Mouse (Mus musculus) heart, postnatal 0 days (tissue): ENCODE measurements around the gene Lss. TPM values are rescaled to one million over a fixed set of nuclear protein-coding genes. Genes with fewer than 3 reads are reported as not detected.

Source experiments
- ATAC-seq: fragments of 200-750 bp; cut with Nextera tagmentation; 2 replicates; pipeline ENCODE4 v1.8.0; 2017; ENCODE audit warnings: low read depth, moderate number of reproducible peaks, moderate library complexity; ENCODE audit not compliant: insufficient read depth
- DNase-seq: peaks from one replicate; pipeline ENCODE4 v3.0.0-alpha.2; 2016; ENCODE audit warnings: low spot score
- H3K27ac ChIP-seq: fragments of 300-500 bp; sonication (generic); 2 replicates; pipeline ENCODE4 v1.5.1; 2014; ENCODE audit warnings: low read depth, mild to moderate bottlenecking
- H3K27me3 ChIP-seq: fragments of 300-500 bp; sonication (generic); 2 replicates; pipeline ENCODE4 v1.6.1; 2014; ENCODE audit warnings: low read length, mixed read lengths; ENCODE audit not compliant: control insufficient read depth, insufficient read depth
- H3K36me3 ChIP-seq: fragments of 300-500 bp; sonication (generic); replicated peaks from 2 replicates; pipeline ENCODE4 v1.6.1; 2014; ENCODE audit warnings: low read length, mixed read lengths; ENCODE audit not compliant: control insufficient read depth, insufficient read depth
- H3K4me1 ChIP-seq: fragments of 300-500 bp; sonication (generic); 2 replicates; pipeline ENCODE4 v1.6.1; 2014; ENCODE audit warnings: antibody characterized with exemption; ENCODE audit not compliant: control insufficient read depth, insufficient read depth
- H3K4me2 ChIP-seq: fragments of 300-500 bp; sonication (generic); 2 replicates; pipeline ENCODE4 v1.6.1; 2014; ENCODE audit warnings: low read depth, mild to moderate bottlenecking, low read length, moderate library complexity
- H3K4me3 ChIP-seq: fragments of 300-500 bp; sonication (generic); 2 replicates; pipeline ENCODE4 v1.5.1; 2014; ENCODE audit warnings: low read depth, low read length
- H3K9ac ChIP-seq: fragments of 300-500 bp; sonication (generic); replicated peaks from 2 replicates; pipeline ENCODE4 v1.6.1; 2014; ENCODE audit warnings: low read depth, low read length, mixed read lengths
- H3K9me3 ChIP-seq: fragments of 300-500 bp; sonication (generic); replicated peaks from 2 replicates; pipeline ENCODE4 v1.6.1; 2016; ENCODE audit warnings: low read length; ENCODE audit not compliant: control insufficient read depth
- CTCF ChIP-seq: IDR thresholded peaks from 2 replicates; pipeline ENCODE4 v1.5.1; 2016; ENCODE audit warnings: antibody characterized with exemption, control low read depth, low read depth
- EP300 ChIP-seq: IDR thresholded peaks from 2 replicates; pipeline ENCODE4 v1.6.1; 2016; ENCODE audit warnings: antibody characterized with exemption, low read depth
- WGBS: fragments of 180-500 bp; shearing (Covaris S2); extraction: QIAGEN DNeasy Blood & Tissue Kit; methylation state at CpG from one replicate; pipeline ENCODE4 v1.1.7; 2014; 5-methylcytosine and 5-hydroxymethylcytosine counted together
- polyA plus RNA-seq: library from polyadenylated mRNA; unstranded; fragments of >200 nt; fragmentation: Nextera tagmentation; extraction: Ambion mirVana; gene quantifications from 2 replicates; pipeline ENCODE4 v1.2.1, GENCODE M21; 2015
- total RNA-seq: library from RNA; depleted of rRNA; stranded (reverse); fragments of >200 nt; gene quantifications from 2 replicates; pipeline ENCODE4 v1.2.3, GENCODE M21; 2014; ENCODE audit warnings: low replicate concordance; rRNA removed

The Lss gene
- total RNA-seq (4.9 and 9.0 TPM in 2 replicates), polyA plus RNA-seq (5.7 and 7.8 TPM in 2 replicates)

- no peaks in the 10 kb centered on the region for H3K9me3 ChIP-seq
- DNase-seq (peak; percentile 94), ATAC-seq (peak; percentile 99)
- peaks cover 22% of the 10 kb centered on the region; the same call in 1 of the 2 replicates for H3K36me3 ChIP-seq
- H3K27ac ChIP-seq: peak within 1 kb of the TSS; percentile 32
- peak within 1 kb of the TSS; percentile 86 for H3K4me2 ChIP-seq
- peak within 1 kb of the TSS; percentile 45; the same call in 1 of the 2 replicates for H3K9ac ChIP-seq
- TF ChIP-seq CTCF: peak; percentile 51
- TF ChIP-seq EP300: no peak
- H3K4me3 ChIP-seq: peak within 1 kb of the TSS; percentile 59
- H3K27me3 ChIP-seq: no peaks in the 10 kb centered on the region
- peaks cover 13% of the 10 kb centered on the region for H3K4me1 ChIP-seq
- under 1% methylated on average over 34 of the region's 37 CpGs for WGBS
Measured at GRCm38 (mm10) chr10:76531375-76531774, at the start of gene Lss. Lss (plus strand) TSS chr10:76531588.

DNA sequence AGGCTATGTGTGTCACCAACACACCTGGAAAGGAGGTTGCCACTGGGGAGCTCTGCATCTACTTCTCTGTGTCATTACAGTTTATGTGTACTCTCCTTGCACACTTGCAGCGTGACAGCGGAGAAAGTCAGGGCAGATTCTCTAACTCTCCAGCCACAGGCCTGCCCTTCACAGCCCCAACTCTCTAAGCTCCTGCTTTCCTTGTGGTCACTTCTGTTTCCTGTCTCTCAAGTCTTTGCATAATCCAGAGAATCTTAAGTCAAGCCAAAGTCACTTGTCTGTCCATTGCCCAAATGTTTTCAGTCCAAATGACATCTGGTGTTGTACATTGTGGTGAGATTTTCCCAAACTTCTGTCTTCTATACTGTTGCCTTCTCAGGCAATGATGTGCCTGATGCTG lies 45.1 kb upstream of the Lss start:
- no peak for DNase-seq
- H3K9me3 ChIP-seq: no peaks in the 10 kb centered on the region
- H3K4me2 ChIP-seq: no peak overlapping the region
- no peak overlapping the region for H3K9ac ChIP-seq
- WGBS: 92% methylated on average over 2 of the region's 2 CpGs
- TF ChIP-seq CTCF (no peak), EP300 (no peak)
- peaks cover 96% of the 10 kb centered on the region for H3K36me3 ChIP-seq
- no peaks in the 10 kb centered on the region for H3K27me3 ChIP-seq
- H3K4me1 ChIP-seq: no peaks in the 10 kb centered on the region
- H3K4me3 ChIP-seq: no peak overlapping the region
- H3K27ac ChIP-seq: no peak overlapping the region
- ATAC-seq: no peak

GRCm38 (mm10) chr10:76488265-76488664 lies 43.1 kb upstream of the Lss start:
- Histone ChIP-seq H3K27me3 (no peaks in the 10 kb centered on the region), H3K9me3 (no peaks in the 10 kb centered on the region), H3K4me2 (no peak overlapping the region), H3K36me3 (peaks cover 89% of the 10 kb centered on the region), H3K27ac (no peak overlapping the region), H3K4me1 (no peaks in the 10 kb centered on the region), H3K9ac (no peak overlapping the region), H3K4me3 (no peak overlapping the region)
- no peak for ATAC-seq
- TF ChIP-seq EP300: no peak
- 73% methylated on average over 8 of the region's 8 CpGs for WGBS
- no peak for DNase-seq

- 82% methylated on average over 15 of the region's 15 CpGs for WGBS
- H3K9me3 ChIP-seq: no peaks in the 10 kb centered on the region
- no peak for TF ChIP-seq EP300
- TF ChIP-seq CTCF: no peak
- H3K4me1 ChIP-seq: no peaks in the 10 kb centered on the region
- H3K9ac ChIP-seq: no peak overlapping the region
- ATAC-seq: no peak
- no peak overlapping the region for H3K27ac ChIP-seq
- H3K27me3 ChIP-seq: no peaks in the 10 kb centered on the region
- no peak overlapping the region for H3K4me2 ChIP-seq
- DNase-seq: no peak
- no peak overlapping the region for H3K4me3 ChIP-seq
- H3K36me3 ChIP-seq: peaks cover 89% of the 10 kb centered on the region
Measured at GRCm38 (mm10) chr10:76489205-76489604, 42.2 kb upstream of the Lss start.

- peak; percentile 26; the same call in 1 of the 2 replicates for ATAC-seq
- no peaks in the 10 kb centered on the region for H3K27me3 ChIP-seq
- no peaks in the 10 kb centered on the region for H3K9me3 ChIP-seq
- peaks cover 11% of the 10 kb centered on the region; the same call in 1 of the 2 replicates for H3K4me1 ChIP-seq
- H3K36me3 ChIP-seq: peaks cover 85% of the 10 kb centered on the region
- TF ChIP-seq EP300 (no peak), CTCF (peak; percentile 15; the same call in 1 of the 2 replicates)
- no peak overlapping the region for H3K27ac ChIP-seq
- no peak overlapping the region for H3K4me2 ChIP-seq
- DNase-seq: no peak
- no peak overlapping the region for H3K9ac ChIP-seq
- WGBS: 60% methylated on average over 1 of the region's 1 CpGs
- H3K4me3 ChIP-seq: no peak overlapping the region
Measured at GRCm38 (mm10) chr10:76493527-76493926, 37.9 kb upstream of the Lss start.

GRCm38 (mm10) chr10:76495501-76495900 lies 35.9 kb upstream of the Lss start:
- WGBS: 75% methylated on average over 6 of the region's 6 CpGs
- no peak for TF ChIP-seq CTCF
- no peak for TF ChIP-seq EP300
- ATAC-seq (no peak), DNase-seq (no peak)
- peak overlapping the region; percentile 61 for H3K27ac ChIP-seq
- no peak overlapping the region for H3K4me3 ChIP-seq
- no peaks in the 10 kb centered on the region for H3K9me3 ChIP-seq
- peaks cover 11% of the 10 kb centered on the region; the same call in 1 of the 2 replicates for H3K4me1 ChIP-seq
- no peak overlapping the region for H3K4me2 ChIP-seq
- no peak overlapping the region for H3K9ac ChIP-seq
- H3K36me3 ChIP-seq: peaks cover 85% of the 10 kb centered on the region
- no peaks in the 10 kb centered on the region for H3K27me3 ChIP-seq
